Mouse (Mus musculus) embryo, embryonic 10 days (tissue): ENCODE data around the gene Hoxa1.

Experiments
- DNase-seq: peaks from one replicate; pipeline ENCODE4 v3.0.0-alpha.2; 2015; ENCODE audit warnings: low spot score

Gene Hoxa1

DNA sequence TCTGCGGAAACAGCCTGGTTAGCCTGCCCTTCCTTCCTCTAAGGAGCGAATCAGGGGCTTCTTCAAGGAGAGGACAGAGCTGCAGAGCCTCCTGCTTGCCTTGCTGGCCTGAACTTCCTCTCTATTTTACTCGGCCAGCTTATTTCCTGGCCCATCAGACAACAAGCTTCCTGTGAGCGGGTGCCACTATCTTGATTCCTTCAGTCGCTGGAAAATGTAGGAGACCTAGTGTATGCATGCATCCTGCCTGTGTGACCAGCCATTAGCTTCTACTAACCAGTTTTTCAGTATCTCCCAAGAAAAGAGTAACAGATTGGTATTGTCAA, 12.7 kb upstream of the Hoxa1 start:
- no peak for DNase-seq

DNA sequence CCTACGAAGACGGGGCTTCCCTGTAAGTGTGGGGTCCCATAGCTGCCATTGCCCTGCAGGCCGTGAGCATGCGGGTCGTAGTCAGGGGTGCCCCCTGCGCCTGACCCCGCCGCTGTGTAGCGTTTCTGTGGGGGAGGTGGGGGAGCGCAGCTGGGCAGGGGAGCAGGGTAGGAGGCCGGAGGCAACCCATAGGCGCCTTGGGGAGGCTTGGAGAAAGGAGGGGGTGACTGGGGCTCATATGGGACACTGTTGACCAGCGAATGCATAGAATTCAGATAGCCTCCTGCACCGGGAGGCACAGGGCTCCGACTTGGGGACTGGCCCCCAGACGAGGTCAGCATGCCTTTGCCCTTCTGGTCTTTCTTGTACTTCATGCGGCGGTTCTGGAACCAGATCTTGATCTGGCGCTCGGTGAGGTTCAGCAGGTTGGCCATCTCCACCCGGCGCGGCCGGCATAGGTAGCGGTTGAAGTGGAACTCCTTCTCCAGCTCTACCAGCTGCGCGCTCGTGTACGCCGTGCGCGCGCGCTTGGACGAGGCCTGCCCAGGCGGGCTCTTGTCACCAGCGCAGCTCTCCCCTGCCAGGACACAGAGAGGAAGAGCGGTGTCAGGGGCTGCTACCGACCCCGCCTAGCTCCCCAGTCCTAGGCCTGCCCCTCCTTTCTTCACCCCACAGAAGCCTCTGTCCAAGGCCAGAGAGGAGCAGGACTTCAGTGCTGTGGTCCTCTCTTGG, 12.2 kb upstream of the Hoxa1 start:
- no peak for DNase-seq

- no peak for DNase-seq
These were observed 11.5 kb upstream of the Hoxa1 start for GRCm38 (mm10) chr6:52169499-52170165.

DNA sequence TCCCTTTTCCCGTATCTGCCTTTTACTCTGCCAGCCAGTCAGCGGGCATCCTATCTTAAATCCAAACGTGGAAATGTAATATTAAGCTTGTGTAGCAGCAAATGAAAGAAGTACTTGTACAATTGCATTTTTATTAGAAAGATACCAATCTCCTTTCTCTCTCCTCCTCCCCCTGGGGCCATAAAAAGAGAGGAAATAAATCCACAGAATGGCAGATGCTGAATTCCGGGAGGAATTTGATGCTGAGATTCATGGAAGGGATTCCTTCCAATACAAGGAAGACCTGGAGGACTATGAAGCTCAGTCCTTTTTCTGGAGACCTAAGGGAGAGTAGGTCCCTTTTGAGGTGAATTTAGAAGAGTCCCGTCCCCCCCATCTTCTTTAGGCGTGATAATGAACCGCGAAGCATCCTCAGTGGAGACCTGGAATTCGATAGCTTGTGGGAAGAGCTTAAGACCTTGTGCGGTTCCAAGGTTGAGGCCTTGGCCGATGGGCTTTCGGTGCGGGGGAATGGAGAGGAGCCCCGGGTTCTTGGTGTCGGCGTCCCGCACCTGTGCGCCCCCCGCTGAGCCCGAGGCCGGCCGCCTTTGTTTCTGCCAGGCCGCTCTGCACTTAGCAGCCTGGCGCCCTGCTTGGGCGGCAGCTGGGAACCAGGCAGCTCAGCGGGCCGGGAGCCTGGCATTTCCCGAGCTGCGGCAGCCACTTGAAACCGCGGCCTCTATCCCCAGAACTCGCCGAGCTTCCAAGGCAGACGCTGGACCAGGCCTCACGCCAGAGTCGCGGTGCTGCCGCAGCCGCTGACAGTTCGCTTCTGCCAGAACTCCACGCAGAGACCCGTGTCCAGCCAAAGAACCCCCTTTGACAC, 10.3 kb upstream of the Hoxa1 start:
- peak; percentile 57 for DNase-seq

DNA sequence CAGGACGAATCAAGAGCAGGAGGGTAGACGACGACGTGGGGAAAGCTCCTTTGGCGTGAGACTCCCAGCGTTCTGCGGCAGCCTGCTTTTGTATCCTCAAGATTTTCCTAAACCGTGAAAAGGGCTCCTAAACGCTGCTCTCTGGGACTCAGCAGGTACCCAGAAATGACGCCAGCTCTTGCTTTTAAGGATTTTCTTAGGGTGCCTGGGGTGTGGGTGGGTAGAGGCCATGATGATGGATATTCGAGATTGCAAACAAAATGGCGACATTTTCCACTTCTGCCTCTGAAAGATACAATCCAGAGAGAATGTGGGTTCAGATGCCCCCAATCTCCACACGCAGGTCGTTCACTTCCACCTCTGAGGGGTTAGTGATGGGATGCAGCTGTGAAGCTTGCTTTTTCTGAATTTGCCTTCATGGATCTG, 9.6 kb upstream of the Hoxa1 start:
- DNase-seq, result peak; percentile 56

- no peak for DNase-seq
These were observed 9.1 kb upstream of the Hoxa1 start for GRCm38 (mm10) chr6:52167176-52167575.

- DNase-seq, result peak; percentile 76
These were observed 8.4 kb upstream of the Hoxa1 start for GRCm38 (mm10) chr6:52166431-52167077.

DNA sequence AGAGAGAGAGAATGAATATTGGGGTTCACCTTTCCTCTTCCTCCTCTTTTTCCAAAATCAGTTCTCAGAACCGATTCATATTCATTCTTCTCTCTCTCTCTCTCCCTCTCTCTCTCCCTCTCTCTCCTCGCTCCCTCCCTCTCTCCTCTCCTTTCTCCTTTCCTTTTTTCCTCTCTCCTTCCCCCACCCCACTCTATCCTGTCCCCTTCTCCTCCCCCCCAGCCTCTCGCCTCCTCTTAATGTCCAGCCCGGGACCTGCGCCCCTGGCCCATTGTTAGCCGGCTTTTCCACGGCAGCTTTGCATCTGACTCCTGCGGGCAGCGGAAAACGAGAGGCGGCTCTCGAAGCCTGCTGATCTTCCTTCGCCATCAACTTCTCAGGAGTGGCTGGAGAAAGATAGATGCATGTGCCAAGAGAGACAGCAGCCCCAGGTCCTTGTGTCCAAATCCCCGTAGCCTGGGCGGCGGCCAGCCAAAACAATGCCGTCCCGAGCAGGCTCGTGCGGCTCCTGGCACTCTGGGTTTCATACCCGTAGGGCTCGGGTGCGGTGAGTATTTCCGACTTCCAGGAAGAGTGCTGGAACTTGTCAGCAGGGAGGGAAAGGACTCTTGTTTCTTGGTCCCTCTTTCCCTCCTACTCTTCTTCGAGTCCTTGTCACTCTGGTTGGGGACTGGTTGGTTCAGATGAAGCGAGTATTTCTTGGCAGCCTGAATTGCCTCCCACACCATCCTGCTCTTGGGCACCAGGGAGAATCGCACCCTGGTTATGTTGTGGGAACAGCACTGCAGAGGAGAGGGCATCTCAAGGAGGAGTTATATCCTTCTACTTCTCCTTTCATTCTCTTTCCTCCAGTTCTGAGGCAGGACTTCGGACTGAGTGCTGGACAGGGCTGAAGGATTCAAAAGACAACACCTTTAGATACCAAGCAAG, 7.6 kb upstream of the Hoxa1 start:
- peak; percentile 42 for DNase-seq

DNA sequence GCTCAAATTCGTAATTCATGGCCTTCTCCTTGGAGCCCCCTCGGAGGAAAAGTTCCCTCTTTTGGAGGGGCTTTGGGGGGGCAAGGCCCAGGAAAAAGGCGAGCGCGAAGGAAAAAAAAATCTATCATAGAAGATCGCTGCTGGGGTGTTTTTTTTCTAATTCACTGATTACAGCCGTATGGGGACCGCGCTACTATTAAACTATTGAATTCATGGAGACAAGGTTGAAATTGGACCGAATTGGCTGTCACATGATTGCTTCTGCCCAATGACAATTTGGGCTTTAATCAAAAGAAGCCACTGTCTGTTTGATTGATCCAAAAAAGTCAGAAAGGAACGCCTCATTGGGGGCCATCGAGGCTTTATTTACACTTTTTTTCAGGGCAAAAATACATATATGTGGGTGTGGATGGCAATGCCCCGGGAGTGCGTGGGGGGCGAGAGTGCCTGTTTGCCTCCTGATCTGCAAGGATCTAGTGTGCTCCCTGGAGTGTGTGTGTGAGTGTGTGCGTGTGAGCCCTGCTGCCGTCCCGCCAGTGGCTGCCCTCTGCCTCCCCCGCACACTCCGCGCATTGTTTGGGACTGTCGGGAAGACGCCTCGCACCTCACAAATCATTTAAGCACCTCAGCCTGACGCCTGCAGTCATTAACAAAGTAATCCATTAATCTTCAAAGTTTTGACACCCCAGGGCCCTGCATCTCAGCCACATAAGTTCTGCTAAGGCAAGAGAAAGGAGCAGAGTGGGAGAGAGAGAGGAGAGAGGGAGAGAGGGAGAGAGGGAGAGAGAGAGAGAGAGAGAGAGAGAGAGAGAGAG, 6.7 kb upstream of the Hoxa1 start, which contains the start of gene Hoxa2:
Gene Hoxa2, minus strand, starts transcription at position 206 of the 815 bp plus-strand sequence.
- DNase-seq, result peak; percentile 89

- DNase-seq, result peak; percentile 80
These were observed 6.0 kb upstream of the Hoxa1 start for GRCm38 (mm10) chr6:52164051-52164625.

- DNase-seq, result peak; percentile 75
These were observed 5.4 kb upstream of the Hoxa1 start for GRCm38 (mm10) chr6:52163366-52164031.

DNA sequence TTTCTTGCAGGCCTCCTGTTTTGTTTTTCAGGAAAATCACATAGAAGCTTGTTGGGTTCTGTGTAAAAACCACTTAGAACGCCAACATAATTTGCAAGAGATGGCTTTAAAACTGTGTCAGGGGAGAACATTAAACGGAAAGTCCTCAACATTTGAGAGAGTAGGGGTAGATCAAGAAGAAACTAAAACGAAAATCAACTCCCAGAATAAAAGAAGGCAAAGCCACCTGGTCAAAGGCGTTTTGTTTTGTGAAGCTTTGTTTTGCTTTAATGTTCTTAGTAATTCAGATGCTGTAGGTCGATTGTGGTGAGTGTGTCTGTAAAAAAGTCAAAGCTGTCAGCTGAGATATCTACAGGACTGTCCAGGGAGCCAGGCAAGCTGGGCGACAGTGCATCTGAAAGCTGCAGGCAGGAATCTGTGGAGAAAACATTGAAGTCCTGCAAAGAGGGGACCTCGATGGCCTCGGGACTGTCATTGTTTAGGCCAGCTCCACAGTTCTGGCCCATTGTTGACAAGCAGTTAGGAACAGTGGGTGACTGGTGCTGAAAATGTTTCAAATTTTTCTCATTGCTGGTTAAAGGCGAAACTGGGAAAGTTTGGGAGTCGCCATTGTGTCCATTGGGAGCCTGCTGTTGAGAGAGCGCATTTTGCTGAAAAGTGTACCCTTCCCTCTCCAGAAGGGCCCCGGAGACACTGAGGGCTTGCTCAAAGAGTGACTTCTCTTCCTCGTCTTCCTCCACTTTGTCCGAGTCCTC, 4.7 kb upstream of the Hoxa1 start:
- DNase-seq, result peak; percentile 50

DNA sequence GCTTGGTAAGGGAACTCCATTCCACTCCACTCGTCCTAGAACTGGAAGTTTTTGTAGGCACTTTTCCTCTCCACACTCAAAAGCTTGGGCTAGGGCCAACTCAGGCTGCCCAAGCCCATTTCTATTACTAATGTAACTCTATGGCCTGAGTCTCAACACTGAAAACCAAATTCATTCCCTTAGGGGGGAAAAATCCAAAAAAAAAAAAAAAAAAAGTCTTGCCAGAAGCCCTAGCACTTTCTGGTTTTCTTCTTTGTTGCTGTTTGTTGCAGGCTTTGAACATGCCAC, 3.9 kb upstream of the Hoxa1 start:
- DNase-seq, result peak; percentile 9

DNA sequence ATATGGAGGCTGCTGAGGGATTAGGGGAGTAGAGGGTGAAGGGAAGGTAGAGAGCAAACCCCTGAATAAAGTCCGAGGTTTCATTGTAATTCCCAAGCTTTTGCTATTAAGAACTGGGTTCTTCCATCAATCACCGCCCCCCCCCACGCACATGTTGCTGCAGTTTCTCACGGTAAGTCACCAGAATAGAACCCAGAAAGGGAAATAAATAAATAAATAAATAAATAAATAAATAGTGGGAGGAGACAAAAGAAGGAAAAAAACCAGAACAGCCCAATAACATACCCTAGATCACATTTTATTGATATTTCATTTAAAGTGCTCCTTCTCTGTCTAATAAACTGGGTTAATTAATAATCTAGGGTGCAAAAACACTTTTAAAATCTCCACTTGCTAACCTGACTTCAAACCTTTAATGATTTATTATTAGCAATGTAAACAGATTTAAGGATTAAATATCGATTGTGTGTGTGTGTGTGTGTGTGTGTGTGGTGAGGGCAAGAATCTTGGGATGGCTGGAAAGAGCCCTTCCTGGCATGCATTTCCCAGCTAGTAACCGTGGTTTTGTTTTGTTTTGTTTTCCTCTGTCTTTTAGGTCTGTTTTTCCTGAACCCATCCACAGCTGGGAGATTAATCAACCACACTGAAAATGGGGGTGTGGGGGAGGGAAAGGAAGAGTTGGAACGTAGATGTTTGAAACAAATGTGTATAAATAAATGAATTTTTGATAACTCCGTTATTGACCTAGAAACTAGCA, 3.4 kb upstream of the Hoxa1 start:
- peak; percentile 16 for DNase-seq

- DNase-seq, result peak; percentile 76
These were observed 2.6 kb upstream of the Hoxa1 start for GRCm38 (mm10) chr6:52160511-52161335.

- DNase-seq, result peak; percentile 40
These were observed 1.9 kb upstream of the Hoxa1 start for GRCm38 (mm10) chr6:52159979-52160378.

- peak; percentile 49 for DNase-seq
These were observed 1.1 kb upstream of the Hoxa1 start for GRCm38 (mm10) chr6:52159164-52159761.
